ENCODE assay signal across 8 mouse cellular contexts in the genomic region with DNA sequence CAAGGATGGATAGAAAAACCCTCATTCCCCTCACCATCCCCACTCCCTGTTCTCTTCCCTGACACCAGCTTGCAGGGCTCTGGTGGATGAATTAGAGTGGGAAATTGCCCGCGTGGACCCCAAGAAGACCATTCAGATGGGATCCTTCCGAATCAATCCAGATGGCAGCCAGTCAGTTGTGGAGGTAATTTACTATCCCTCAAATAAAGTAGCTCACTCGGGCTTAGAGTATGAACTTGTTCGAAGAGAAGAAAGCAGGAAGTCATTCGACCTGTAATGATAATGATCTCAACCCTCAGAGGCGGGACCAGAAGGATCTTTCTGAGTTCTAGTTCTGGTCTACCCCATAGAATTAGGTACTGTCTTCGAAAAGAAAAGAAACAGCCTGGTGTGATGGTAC. TPM values are rescaled to one million over a fixed set of nuclear protein-coding genes. Genes with fewer than 3 reads are reported as not detected.
A peak's percentile ranks its signal among the peaks of the same experiment; 100 is the strongest.
DNase-seq lines count a peak whose midpoint lies in the region; ATAC-seq and TF ChIP-seq lines count a peak whose summit lies in the region.

No protein-coding gene starts in this region.

- H3K4me2 ChIP-seq in heart, embryonic 12.5 days = peak overlapping the region; percentile 83
- H3K4me2 ChIP-seq in forebrain, postnatal 0 days (ENCODE audit: low read depth) = peak overlapping the region; percentile 84
- H3K4me2 ChIP-seq in liver, postnatal 0 days (ENCODE audit: low read depth, low read length) = peak overlapping the region; percentile 70

- no peak for DNase-seq in heart, adult 9 months (ENCODE audit: low spot score in 2 of 2)
- no peak for DNase-seq in forebrain, postnatal 0 days
- DNase-seq in liver, postnatal 0 days = no peak
- no peak for DNase-seq in adrenal gland, postnatal 25 days

- 69% methylated on average over 8 of the region's 8 CpGs for WGBS in heart, embryonic 12.5 days
- WGBS in forebrain, postnatal 0 days = 87% methylated on average over 8 of the region's 8 CpGs
- WGBS in liver, postnatal 0 days (ENCODE audit: insufficient replicate concordance) = 46% methylated on average over 8 of the region's 8 CpGs

- H3K27me3 ChIP-seq in heart, embryonic 12.5 days (replicated peaks) = no peaks in the 10 kb centered on the region
- no peaks in the 10 kb centered on the region for H3K27me3 ChIP-seq in forebrain, postnatal 0 days (ENCODE audit: insufficient read depth, low read length)
- H3K27me3 ChIP-seq in liver, postnatal 0 days (ENCODE audit: insufficient read depth, low read length) = no peaks in the 10 kb centered on the region

- no peak for TF ChIP-seq EP300 in liver, postnatal 0 days (IDR thresholded peaks at IDR 0.05; ENCODE audit: low read depth)

- peaks cover 16% of the 10 kb centered on the region for H3K4me1 ChIP-seq in heart, embryonic 12.5 days (replicated peaks)
- peaks cover 12% of the 10 kb centered on the region for H3K4me1 ChIP-seq in forebrain, postnatal 0 days (ENCODE audit: insufficient read depth)
- peaks cover 14% of the 10 kb centered on the region for H3K4me1 ChIP-seq in liver, postnatal 0 days (ENCODE audit: insufficient read depth)

- no peaks in the 10 kb centered on the region for H3K9me3 ChIP-seq in heart, embryonic 12.5 days (replicated peaks)
- no peaks in the 10 kb centered on the region for H3K9me3 ChIP-seq in forebrain, postnatal 0 days (ENCODE audit: low read length)
- no peaks in the 10 kb centered on the region for H3K9me3 ChIP-seq in liver, postnatal 0 days (ENCODE audit: low read length)

- H3K27ac ChIP-seq in heart, embryonic 12.5 days (ENCODE audit: poor library complexity, severe bottlenecking) = no peak overlapping the region
- peak overlapping the region; percentile 97 for H3K27ac ChIP-seq in forebrain, postnatal 0 days (ENCODE audit: low read depth, low read length)
- H3K27ac ChIP-seq in liver, postnatal 0 days (ENCODE audit: low read depth) = peak overlapping the region; percentile 86

- H3K36me3 ChIP-seq in heart, embryonic 12.5 days = peaks cover 63% of the 10 kb centered on the region
- H3K36me3 ChIP-seq in forebrain, postnatal 0 days (ENCODE audit: insufficient read depth) = peaks cover 35% of the 10 kb centered on the region
- peaks cover 44% of the 10 kb centered on the region for H3K36me3 ChIP-seq in liver, postnatal 0 days (replicated peaks; ENCODE audit: insufficient read depth, low read length)

- no peak for TF ChIP-seq CTCF in forebrain, postnatal 0 days (IDR thresholded peaks at IDR 0.05; ENCODE audit: low read depth)
- no peak for TF ChIP-seq CTCF in liver, postnatal 0 days (IDR thresholded peaks at IDR 0.05; ENCODE audit: low read depth)

- no peak for ATAC-seq in heart, embryonic 12.5 days (ENCODE audit: insufficient number of reproducible peaks, low FRiP score)
- peak; percentile 68 for ATAC-seq in CD4-positive, CD25-positive, alpha-beta regulatory T cell, adult 4 months
- ATAC-seq in forebrain, postnatal 0 days = no peak
- no peak for ATAC-seq in liver, postnatal 0 days
- no peak for ATAC-seq in frontal cortex, adult (ENCODE audit: low TSS enrichment)
- no peak for ATAC-seq in megakaryocyte-erythroid progenitor cell, adult 5-6 weeks (replicated peaks; ENCODE audit: low FRiP score, low TSS enrichment, poor library complexity, severe bottlenecking)

- H3K4me3 ChIP-seq in heart, embryonic 12.5 days = peak overlapping the region; percentile 85
- H3K4me3 ChIP-seq in forebrain, postnatal 0 days (ENCODE audit: low read depth, low read length) = peak overlapping the region; percentile 84
- peak overlapping the region; percentile 62 for H3K4me3 ChIP-seq in liver, postnatal 0 days (ENCODE audit: low read depth, low read length)

- H3K9ac ChIP-seq in heart, embryonic 12.5 days = peak overlapping the region; percentile 93
- H3K9ac ChIP-seq in forebrain, postnatal 0 days = peak overlapping the region; percentile 100
- peak overlapping the region; percentile 82 for H3K9ac ChIP-seq in liver, postnatal 0 days (replicated peaks)

RNA-seq across cellular contexts. Expression of a gene that starts 1.3 kb away (rescaled TPM):
- polyA plus RNA-seq in heart, embryonic 12.5 days (2016; fragmentation: Nextera tagmentation; extraction: Ambion mirVana) = 201 and 209 TPM in 2 replicates
- 100 to 1,000 TPM; 116 to 120 TPM for polyA plus RNA-seq in CD4-positive, CD25-positive, alpha-beta regulatory T cell, adult 4 months (2017; shearing (Covaris generic))
- total RNA-seq in forebrain, postnatal 0 days (2014; rRNA removed) = 50.1 and 57.5 TPM in 2 replicates
- 179 and 205 TPM in 2 replicates for polyA plus RNA-seq in forebrain, postnatal 0 days (2015; fragmentation: Nextera tagmentation; extraction: Ambion mirVana)
- polyA plus RNA-seq in liver, postnatal 0 days (2015; fragmentation: Nextera tagmentation; extraction: Ambion mirVana) = 110 and 121 TPM in 2 replicates
- 164 and 206 TPM in 2 replicates for total RNA-seq in adrenal gland, postnatal 25 days (2021)
- 62.8 and 95.5 TPM in 2 replicates for total RNA-seq in megakaryocyte-erythroid progenitor cell, adult 5-6 weeks (2014; fragmentation: Nextera tagmentation)
- 86.0 and 87.5 TPM in 2 replicates for total RNA-seq in megakaryocyte-erythroid progenitor cell, adult 5-6 weeks (2017)

RNA-seq across cellular contexts. Expression of a gene that starts 14.0 kb away (rescaled TPM):
- polyA plus RNA-seq in heart, embryonic 12.5 days (2016; fragmentation: Nextera tagmentation; extraction: Ambion mirVana) = 418 and 430 TPM in 2 replicates
- polyA plus RNA-seq in CD4-positive, CD25-positive, alpha-beta regulatory T cell, adult 4 months (2017; shearing (Covaris generic)) = 100 to 1,000 TPM; 124 to 182 TPM
- 205 and 250 TPM in 2 replicates for total RNA-seq in forebrain, postnatal 0 days (2014; rRNA removed)
- polyA plus RNA-seq in forebrain, postnatal 0 days (2015; fragmentation: Nextera tagmentation; extraction: Ambion mirVana) = 203 and 255 TPM in 2 replicates
- 45.3 and 51.4 TPM in 2 replicates for polyA plus RNA-seq in liver, postnatal 0 days (2015; fragmentation: Nextera tagmentation; extraction: Ambion mirVana)
- total RNA-seq in adrenal gland, postnatal 25 days (2021) = 287 and 317 TPM in 2 replicates
- total RNA-seq in megakaryocyte-erythroid progenitor cell, adult 5-6 weeks (2014; fragmentation: Nextera tagmentation) = 226 and 251 TPM in 2 replicates
- total RNA-seq in megakaryocyte-erythroid progenitor cell, adult 5-6 weeks (2017) = 113 and 182 TPM in 2 replicates

RNA-seq across cellular contexts. Expression of a gene that starts 20.4 kb away (rescaled TPM):
- 30.0 and 31.7 TPM in 2 replicates for polyA plus RNA-seq in heart, embryonic 12.5 days (2016; fragmentation: Nextera tagmentation; extraction: Ambion mirVana)
- 10 to 100 TPM; 24.4 to 48.3 TPM for polyA plus RNA-seq in CD4-positive, CD25-positive, alpha-beta regulatory T cell, adult 4 months (2017; shearing (Covaris generic))
- 14.9 and 20.0 TPM in 2 replicates for total RNA-seq in forebrain, postnatal 0 days (2014; rRNA removed)
- 9.6 and 11.9 TPM in 2 replicates for polyA plus RNA-seq in forebrain, postnatal 0 days (2015; fragmentation: Nextera tagmentation; extraction: Ambion mirVana)
- 9.2 and 10.2 TPM in 2 replicates for polyA plus RNA-seq in liver, postnatal 0 days (2015; fragmentation: Nextera tagmentation; extraction: Ambion mirVana)
- total RNA-seq in adrenal gland, postnatal 25 days (2021) = 28.9 and 32.7 TPM in 2 replicates
- 37.0 and 40.7 TPM in 2 replicates for total RNA-seq in megakaryocyte-erythroid progenitor cell, adult 5-6 weeks (2014; fragmentation: Nextera tagmentation)
- 14.2 and 18.0 TPM in 2 replicates for total RNA-seq in megakaryocyte-erythroid progenitor cell, adult 5-6 weeks (2017)

RNA-seq across cellular contexts. Expression of a gene that starts 25.0 kb away (rescaled TPM):
- polyA plus RNA-seq in heart, embryonic 12.5 days (2016; fragmentation: Nextera tagmentation; extraction: Ambion mirVana) = 1.2 and 1.8 TPM in 2 replicates
- not detected for polyA plus RNA-seq in CD4-positive, CD25-positive, alpha-beta regulatory T cell, adult 4 months (2017; shearing (Covaris generic))
- total RNA-seq in forebrain, postnatal 0 days (2014; rRNA removed) = 0.31 TPM in 1 of 2 replicates, not detected in the other
- not detected in 2 replicates for polyA plus RNA-seq in forebrain, postnatal 0 days (2015; fragmentation: Nextera tagmentation; extraction: Ambion mirVana)
- not detected in 2 replicates for polyA plus RNA-seq in liver, postnatal 0 days (2015; fragmentation: Nextera tagmentation; extraction: Ambion mirVana)
- total RNA-seq in adrenal gland, postnatal 25 days (2021) = not detected in 2 replicates
- not detected in 2 replicates for total RNA-seq in megakaryocyte-erythroid progenitor cell, adult 5-6 weeks (2014; fragmentation: Nextera tagmentation)
- not detected in 2 replicates for total RNA-seq in megakaryocyte-erythroid progenitor cell, adult 5-6 weeks (2017)

RNA-seq across cellular contexts. Expression of a gene that starts 45.3 kb away (rescaled TPM):
- 15.9 and 16.2 TPM in 2 replicates for polyA plus RNA-seq in heart, embryonic 12.5 days (2016; fragmentation: Nextera tagmentation; extraction: Ambion mirVana)
- 10 to 100 TPM; 14.5 to 15.7 TPM for polyA plus RNA-seq in CD4-positive, CD25-positive, alpha-beta regulatory T cell, adult 4 months (2017; shearing (Covaris generic))
- 34.0 and 41.6 TPM in 2 replicates for total RNA-seq in forebrain, postnatal 0 days (2014; rRNA removed)
- polyA plus RNA-seq in forebrain, postnatal 0 days (2015; fragmentation: Nextera tagmentation; extraction: Ambion mirVana) = 48.2 and 50.0 TPM in 2 replicates
- 8.5 and 11.2 TPM in 2 replicates for polyA plus RNA-seq in liver, postnatal 0 days (2015; fragmentation: Nextera tagmentation; extraction: Ambion mirVana)
- total RNA-seq in adrenal gland, postnatal 25 days (2021) = 74.4 and 80.2 TPM in 2 replicates
- total RNA-seq in megakaryocyte-erythroid progenitor cell, adult 5-6 weeks (2014; fragmentation: Nextera tagmentation) = 12.9 and 16.8 TPM in 2 replicates
- total RNA-seq in megakaryocyte-erythroid progenitor cell, adult 5-6 weeks (2017) = 8.8 and 10.9 TPM in 2 replicates
